Mouse (Mus musculus) hindbrain, postnatal 0 days (tissue): ENCODE results near the gene Uhmk1. TPM values are rescaled to one million over a fixed set of nuclear protein-coding genes. Genes with fewer than 3 reads are reported as not detected.

Experiments
- ATAC-seq: fragments of 200-750 bp; cut with Nextera tagmentation; 2 replicates; pipeline ENCODE4 v1.8.0; 2017; ENCODE audit warnings: mild to moderate bottlenecking, moderate TSS enrichment, moderate library complexity
- DNase-seq: peaks from one replicate; pipeline ENCODE4 v3.0.0-alpha.2; 2015; ENCODE audit warnings: low spot score
- H3K27ac ChIP-seq: fragments of 300-500 bp; sonication (generic); 2 replicates; pipeline ENCODE4 v1.5.1; 2014; ENCODE audit warnings: mild to moderate bottlenecking
- H3K27me3 ChIP-seq: fragments of 300-500 bp; sonication (generic); 2 replicates; pipeline ENCODE4 v1.6.1; 2014; ENCODE audit warnings: low read length, mixed read lengths; ENCODE audit not compliant: insufficient read depth
- H3K36me3 ChIP-seq: fragments of 300-500 bp; sonication (generic); 2 replicates; pipeline ENCODE4 v1.6.1; 2014; ENCODE audit warnings: low read length, mixed read lengths; ENCODE audit not compliant: insufficient read depth
- H3K4me1 ChIP-seq: fragments of 300-500 bp; sonication (generic); 2 replicates; pipeline ENCODE4 v1.6.1; 2014; ENCODE audit warnings: antibody characterized with exemption, low read length, mixed read lengths; ENCODE audit not compliant: insufficient read depth
- H3K4me2 ChIP-seq: fragments of 300-500 bp; sonication (generic); 2 replicates; pipeline ENCODE4 v1.6.1; 2014; ENCODE audit warnings: low read depth, mild to moderate bottlenecking, low read length, moderate library complexity, mixed read lengths
- H3K4me3 ChIP-seq: fragments of 300-500 bp; sonication (generic); 2 replicates; pipeline ENCODE4 v1.5.1; 2014; ENCODE audit warnings: low read length
- H3K9ac ChIP-seq: fragments of 300-500 bp; sonication (generic); replicated peaks from 2 replicates; pipeline ENCODE4 v1.6.1; 2014; ENCODE audit warnings: mild to moderate bottlenecking, low read length, moderate library complexity, mixed read lengths
- H3K9me3 ChIP-seq: fragments of 300-500 bp; sonication (generic); 2 replicates; pipeline ENCODE4 v1.6.1; 2016; ENCODE audit warnings: low read length, mixed read lengths
- CTCF ChIP-seq: IDR thresholded peaks from 2 replicates; pipeline ENCODE4 v1.5.1; 2016; ENCODE audit warnings: antibody characterized with exemption, control low read depth, low read depth
- WGBS: fragments of 180-500 bp; shearing (Covaris S2); extraction: QIAGEN DNeasy Blood & Tissue Kit; methylation state at CpG from one replicate; pipeline ENCODE4 v1.1.7; 2014; 5-methylcytosine and 5-hydroxymethylcytosine counted together
- polyA plus RNA-seq: library from polyadenylated mRNA; unstranded; fragments of >200 nt; fragmentation: Nextera tagmentation; extraction: Ambion mirVana; gene quantifications from 2 replicates; pipeline ENCODE4 v1.2.1, GENCODE M21; 2015
- total RNA-seq: library from RNA; depleted of rRNA; stranded (reverse); fragments of >200 nt; gene quantifications from 2 replicates; pipeline ENCODE4 v1.2.3, GENCODE M21; 2014

Gene Uhmk1
- total and polyA plus RNA-seq, 2 experiments from 2014 or later, result 8.0 to 45.1 TPM

DNA sequence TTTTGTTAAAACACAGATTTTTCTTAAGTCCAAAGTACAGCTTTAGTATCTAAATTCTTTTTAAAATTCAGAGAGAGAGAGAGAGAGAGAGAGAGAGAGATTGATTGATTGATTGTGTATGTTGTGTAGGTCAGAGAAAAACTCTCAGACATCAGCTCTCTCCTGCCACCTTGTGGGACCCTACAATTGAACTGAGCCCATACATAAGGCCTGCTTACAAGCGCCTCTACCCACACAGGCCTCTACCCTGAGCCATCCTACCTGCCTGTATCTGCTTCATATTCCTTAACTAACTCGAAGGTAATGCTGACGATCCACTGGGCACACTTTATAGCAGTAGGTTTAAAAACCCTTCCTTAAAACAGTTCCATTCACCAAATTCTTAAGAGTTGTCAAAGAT is 14.8 kb downstream of the Uhmk1 start:
- peak; percentile 63 for TF ChIP-seq CTCF
- no peak for ATAC-seq
- 81% methylated on average over 3 of the region's 3 CpGs for WGBS
- H3K27me3 ChIP-seq, result no peaks in the 10 kb centered on the region
- H3K4me1 ChIP-seq, result no peaks in the 10 kb centered on the region
- no peaks in the 10 kb centered on the region for H3K9me3 ChIP-seq
- H3K36me3 ChIP-seq, result peaks cover 57% of the 10 kb centered on the region
- no peak overlapping the region for H3K4me2 ChIP-seq
- no peak overlapping the region for H3K9ac ChIP-seq
- no peak overlapping the region for H3K27ac ChIP-seq
- peak; percentile 46 for DNase-seq
- H3K4me3 ChIP-seq, result no peak overlapping the region

DNA sequence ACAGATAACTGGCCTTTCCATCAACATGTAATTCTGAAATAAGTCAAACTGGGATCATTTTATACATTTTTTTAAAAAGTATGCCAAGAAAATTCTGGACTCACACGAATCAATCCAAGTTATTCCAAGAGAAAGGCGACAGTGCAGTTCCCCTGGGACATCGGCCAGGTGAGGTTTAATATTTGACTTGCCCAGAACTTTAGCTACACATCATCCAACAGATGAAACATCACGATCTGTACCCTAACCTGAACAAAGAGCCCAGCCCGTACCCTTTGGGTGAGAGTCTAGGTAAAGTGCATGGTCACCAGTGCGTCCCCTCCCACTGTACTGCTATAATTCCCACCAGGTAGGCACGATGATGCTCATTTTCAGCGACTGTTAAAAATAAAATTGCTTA is 19.0 kb downstream of the Uhmk1 start:
- no peak for TF ChIP-seq CTCF
- WGBS, result 91% methylated on average over 8 of the region's 8 CpGs
- Histone ChIP-seq H3K27ac (no peak overlapping the region), H3K9me3 (no peaks in the 10 kb centered on the region), H3K36me3 (peaks cover 64% of the 10 kb centered on the region), H3K4me2 (no peak overlapping the region), H3K9ac (no peak overlapping the region), H3K4me1 (no peaks in the 10 kb centered on the region), H3K27me3 (no peaks in the 10 kb centered on the region), H3K4me3 (no peak overlapping the region)
- no peak for ATAC-seq
- no peak for DNase-seq

DNA sequence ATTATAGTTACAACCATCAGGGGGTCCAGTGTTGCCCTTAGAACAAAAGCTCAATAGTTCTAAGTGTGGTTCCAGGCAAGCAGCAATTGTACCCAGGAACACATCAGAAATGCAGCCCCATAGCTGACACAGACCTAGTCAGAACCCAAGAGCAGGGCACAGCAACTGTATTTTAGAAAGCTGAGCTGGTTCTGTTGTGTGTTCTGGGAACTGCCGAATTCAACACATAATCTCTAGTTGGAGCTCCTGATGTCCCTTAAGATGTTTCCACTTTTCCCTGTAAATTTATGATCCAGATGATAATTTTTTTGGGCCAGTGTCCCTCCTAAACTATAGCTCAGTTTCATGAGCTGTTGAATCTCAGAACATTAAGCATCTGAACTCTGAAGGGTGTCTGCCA is 23.3 kb downstream of the Uhmk1 start:
- no peak for DNase-seq
- 85% methylated on average over 1 of the region's 1 CpGs for WGBS
- Histone ChIP-seq H3K4me2 (no peak overlapping the region), H3K27me3 (no peaks in the 10 kb centered on the region), H3K36me3 (peaks cover 36% of the 10 kb centered on the region), H3K9me3 (no peaks in the 10 kb centered on the region), H3K4me1 (no peaks in the 10 kb centered on the region), H3K4me3 (no peak overlapping the region), H3K9ac (no peak overlapping the region), H3K27ac (no peak overlapping the region)
- ATAC-seq, result no peak
- TF ChIP-seq CTCF, result no peak

DNA sequence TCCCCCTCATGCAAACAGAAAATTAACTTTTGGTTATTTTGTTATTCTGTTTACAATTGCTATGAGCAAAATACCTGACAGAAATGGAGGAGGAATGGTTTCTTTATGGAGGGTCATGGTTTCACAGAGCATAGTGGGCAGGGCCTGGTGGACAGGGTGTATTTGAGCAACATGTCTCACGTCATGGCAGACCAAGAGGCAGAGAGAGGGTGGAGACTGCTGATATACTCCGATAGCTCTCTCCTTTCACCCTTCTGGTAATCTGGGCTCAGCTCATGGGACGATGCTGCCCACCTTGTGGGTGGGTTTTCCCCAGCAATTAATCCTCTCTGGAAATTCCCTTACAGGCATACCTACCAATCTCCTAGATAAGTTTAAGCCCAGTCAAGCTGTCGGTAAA is 25.0 kb downstream of the Uhmk1 start:
- Histone ChIP-seq H3K4me3 (no peak overlapping the region), H3K36me3 (peaks cover 22% of the 10 kb centered on the region), H3K4me2 (no peak overlapping the region), H3K27me3 (no peaks in the 10 kb centered on the region), H3K4me1 (no peaks in the 10 kb centered on the region), H3K27ac (no peak overlapping the region), H3K9me3 (no peaks in the 10 kb centered on the region), H3K9ac (no peak overlapping the region)
- no peak for DNase-seq
- no peak for ATAC-seq
- TF ChIP-seq CTCF, result no peak
- WGBS, result 83% methylated on average over 4 of the region's 4 CpGs

DNA sequence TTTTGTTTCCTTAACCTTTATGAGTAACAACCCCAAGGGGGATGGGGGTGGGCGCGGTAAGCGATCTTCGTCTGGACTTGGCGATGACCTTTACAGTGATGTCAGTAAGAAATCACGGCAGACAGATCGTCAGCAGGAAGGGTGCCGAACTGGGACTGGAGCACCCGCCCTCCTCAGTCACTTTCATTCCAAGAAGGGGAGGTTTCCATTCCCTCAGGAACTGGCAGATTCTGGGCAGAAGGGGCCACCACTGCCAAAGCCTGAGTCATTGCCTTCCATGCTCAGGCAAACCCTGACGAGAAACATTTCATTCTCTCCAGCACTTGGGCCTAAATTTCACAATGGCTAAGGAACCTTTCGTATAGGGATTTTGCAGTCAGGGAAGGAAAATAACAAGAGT is 26.6 kb downstream of the Uhmk1 start:
- no peak overlapping the region for H3K4me3 ChIP-seq
- H3K4me2 ChIP-seq, result no peak overlapping the region
- 78% methylated on average over 11 of the region's 11 CpGs for WGBS
- no peak overlapping the region for H3K27ac ChIP-seq
- H3K9ac ChIP-seq, result no peak overlapping the region
- no peak for ATAC-seq
- no peaks in the 10 kb centered on the region for H3K9me3 ChIP-seq
- H3K27me3 ChIP-seq, result no peaks in the 10 kb centered on the region
- DNase-seq, result no peak
- H3K36me3 ChIP-seq, result peaks cover 13% of the 10 kb centered on the region; the same call in 1 of the 2 replicates
- H3K4me1 ChIP-seq, result no peaks in the 10 kb centered on the region
- no peak for TF ChIP-seq CTCF

DNA sequence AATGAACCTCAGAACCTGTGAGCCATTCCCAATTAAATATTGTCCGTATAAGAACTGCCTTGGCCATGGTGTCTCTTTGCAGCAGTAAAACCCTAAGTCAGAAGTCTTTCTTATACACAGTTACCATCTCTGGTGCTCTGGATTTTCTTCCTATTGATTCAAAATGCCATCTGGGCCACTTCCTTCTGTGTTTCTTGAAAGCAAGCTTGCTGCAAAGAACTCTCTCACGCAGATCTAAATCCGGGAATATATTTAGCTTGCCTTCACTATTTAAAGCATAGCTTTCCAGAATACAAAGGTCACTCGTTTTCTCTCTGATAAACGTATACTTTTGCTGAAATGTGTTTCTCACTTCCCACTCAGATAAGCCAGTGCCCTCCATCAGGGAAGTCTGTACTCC is 28.7 kb downstream of the Uhmk1 start:
- H3K27me3 ChIP-seq, result no peaks in the 10 kb centered on the region
- H3K4me1 ChIP-seq, result no peaks in the 10 kb centered on the region
- WGBS, result 83% methylated on average over 5 of the region's 5 CpGs
- no peak overlapping the region for H3K4me2 ChIP-seq
- DNase-seq, result no peak
- no peak overlapping the region for H3K9ac ChIP-seq
- TF ChIP-seq CTCF, result no peak
- no peak overlapping the region for H3K27ac ChIP-seq
- ATAC-seq, result no peak
- H3K9me3 ChIP-seq, result no peaks in the 10 kb centered on the region
- no peaks in the 10 kb centered on the region for H3K36me3 ChIP-seq
- no peak overlapping the region for H3K4me3 ChIP-seq

DNA sequence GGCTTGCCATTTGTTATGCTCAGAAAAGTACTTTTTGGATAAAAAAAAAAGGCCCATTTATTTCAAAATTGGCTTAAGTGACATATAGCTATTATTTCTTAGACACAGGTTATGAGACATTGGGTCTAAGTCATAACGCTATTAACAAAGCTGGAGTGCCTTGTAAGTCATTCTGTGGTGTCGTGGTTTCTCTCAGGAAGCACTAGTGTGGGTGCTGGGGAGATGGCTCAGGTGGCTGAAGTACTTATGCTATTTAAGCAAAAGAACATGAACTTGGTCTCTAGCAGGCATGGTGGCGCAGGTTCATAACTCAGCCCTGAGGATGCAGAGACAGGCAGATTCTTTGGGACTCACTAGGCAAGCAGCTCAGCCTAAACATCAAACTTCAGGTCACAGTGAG is 30.1 kb downstream of the Uhmk1 start:
- WGBS, result 89% methylated on average over 3 of the region's 3 CpGs
- DNase-seq (no peak), ATAC-seq (no peak)
- Histone ChIP-seq H3K4me1 (no peaks in the 10 kb centered on the region), H3K9me3 (no peaks in the 10 kb centered on the region), H3K27me3 (no peaks in the 10 kb centered on the region), H3K9ac (no peak overlapping the region), H3K4me2 (no peak overlapping the region), H3K36me3 (no peaks in the 10 kb centered on the region), H3K27ac (no peak overlapping the region), H3K4me3 (no peak overlapping the region)
- no peak for TF ChIP-seq CTCF
